Mouse (Mus musculus) A20 (cell line): ENCODE measurements at regions not wholly inside any gene's neighbourhood (a gene's known extent, or its start where the extent isn't known, plus 50 kb on each side); places are given as distances from the start of the nearest gene placed in this dataset.

Experiments
- DNase-seq: peaks from one replicate; pipeline ENCODE4 v3.0.0-alpha.2; 2011; ENCODE audit warnings: low read depth, low spot score

DNA sequence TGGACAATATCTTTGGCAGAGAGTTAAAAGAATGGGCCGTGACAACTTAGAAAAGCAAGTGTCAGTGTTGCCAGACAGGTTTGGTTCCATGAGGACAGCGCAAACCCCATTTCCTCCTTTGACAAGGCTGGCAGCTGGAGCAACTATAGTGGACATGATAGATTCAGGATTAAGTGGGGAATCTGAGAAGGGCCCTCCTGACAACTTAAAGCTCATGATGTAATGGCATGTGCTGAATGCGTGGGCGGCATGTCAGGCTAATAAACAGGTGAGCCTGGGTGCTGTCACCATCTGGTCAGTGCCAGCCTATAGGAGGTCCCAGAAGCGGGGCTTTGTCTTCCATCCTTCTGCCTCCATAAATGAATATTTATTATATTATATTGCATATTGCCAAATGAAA is 326.3 kb downstream of the Gm11361 start:
- DNase-seq: no peak

DNA sequence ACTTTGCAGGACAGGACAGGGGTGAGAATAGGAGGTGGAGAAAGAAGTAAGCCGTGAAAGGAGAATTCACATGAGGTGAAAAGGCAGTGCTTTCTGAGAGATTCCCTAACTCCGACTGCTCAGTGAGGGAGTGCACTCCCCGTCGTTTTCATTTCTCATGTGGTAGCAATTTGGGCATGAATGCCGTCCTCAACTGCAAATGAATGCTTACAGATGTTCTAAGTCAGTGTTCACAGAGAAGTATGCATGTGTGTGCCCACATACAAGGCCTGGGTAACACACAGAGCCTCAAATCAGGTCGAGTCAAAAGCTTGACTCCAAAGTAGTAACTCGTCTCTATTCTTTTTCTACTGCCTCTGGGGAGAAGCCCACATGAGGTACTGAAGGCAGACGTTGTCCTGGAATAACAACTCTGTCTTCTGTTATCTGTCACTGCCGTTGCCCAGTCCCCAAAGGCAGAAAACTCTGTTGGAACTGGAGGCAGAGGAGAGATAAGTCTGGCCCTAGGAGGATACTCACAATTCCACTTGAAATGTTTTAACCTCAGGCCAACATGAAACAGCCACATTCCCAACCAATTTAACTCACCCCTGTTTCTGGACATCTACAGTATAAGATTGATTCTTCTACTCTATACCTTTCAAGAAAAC is 318.0 kb downstream of the Gm11361 start:
- DNase-seq: no peak

DNA sequence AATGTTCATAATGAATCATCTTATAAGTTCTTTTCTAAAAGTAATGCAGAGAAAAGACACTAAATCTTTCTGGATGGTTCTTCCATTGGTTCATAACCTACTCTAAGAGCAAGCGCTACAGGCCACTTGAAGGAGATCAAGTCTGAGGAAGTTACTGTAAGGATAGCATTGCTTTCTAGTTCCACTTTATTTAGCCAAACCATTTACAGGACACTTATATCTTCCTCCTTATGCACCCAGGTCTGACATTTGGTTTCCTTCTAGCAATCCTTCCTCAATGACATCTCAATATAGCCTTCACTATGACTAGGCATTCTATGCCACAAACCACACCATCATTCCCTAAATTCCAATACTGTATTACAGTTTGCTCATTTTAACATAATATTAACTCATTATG is 316.0 kb downstream of the Gm11361 start:
- no peak for DNase-seq

DNA sequence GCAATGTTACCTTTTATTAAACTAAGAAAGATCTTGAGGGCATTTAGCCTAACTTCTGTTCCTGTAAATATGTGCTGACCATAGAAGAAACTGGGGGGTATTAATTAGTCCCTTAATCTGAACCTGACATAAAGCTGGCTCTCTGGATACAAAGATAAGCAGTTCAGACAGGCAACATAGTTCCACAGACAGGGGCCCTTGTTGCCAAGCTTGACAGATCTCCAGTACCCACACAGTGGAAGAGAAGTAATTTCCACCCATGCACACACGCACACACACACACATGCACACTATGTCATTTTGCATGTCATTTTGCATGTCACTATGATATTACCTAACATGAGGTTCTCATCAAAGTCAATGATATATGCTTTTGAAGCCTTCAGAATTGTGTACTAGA is 315.1 kb downstream of the Gm11361 start:
- no peak for DNase-seq

GRCm38 (mm10) chr13:28571716-28572115 is 314.4 kb downstream of the Gm11361 start:
- no peak for DNase-seq

- DNase-seq: no peak
Observed at GRCm38 (mm10) chr13:28563585-28563984, 306.3 kb downstream of the Gm11361 start.

- no peak for DNase-seq
Observed at GRCm38 (mm10) chr13:28560081-28560480, 302.8 kb downstream of the Gm11361 start.

DNA sequence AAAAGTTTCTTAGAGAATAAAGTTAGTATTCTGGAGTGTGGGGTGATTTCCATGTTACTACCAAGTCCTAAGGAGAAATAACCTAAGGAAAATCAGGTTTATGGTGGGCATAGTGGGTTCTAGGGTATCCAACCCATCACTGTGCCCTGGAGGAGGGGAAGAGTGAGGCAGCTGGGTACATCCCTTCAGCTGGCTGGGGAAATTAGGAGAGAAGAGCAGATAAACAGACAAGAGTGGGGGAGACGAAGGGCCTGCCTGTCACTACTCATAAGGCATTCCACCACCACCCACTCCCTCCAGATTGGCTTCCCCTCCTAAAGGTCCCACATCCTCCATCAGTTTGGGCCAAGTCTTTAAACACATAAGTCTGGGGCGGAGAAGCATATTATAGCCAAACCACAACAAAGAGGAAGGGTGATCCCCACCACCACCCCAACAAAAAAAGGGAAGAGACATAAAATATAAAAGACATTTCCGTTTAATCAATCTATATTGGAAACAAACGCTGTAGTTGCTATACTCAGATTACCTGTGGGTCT is 299.8 kb downstream of the Gm11361 start:
- no peak for DNase-seq

GRCm38 (mm10) chr13:28556385-28556938 is 299.1 kb downstream of the Gm11361 start:
- DNase-seq: no peak

- no peak for DNase-seq
Observed at GRCm38 (mm10) chr13:28554143-28554830, 297.0 kb downstream of the Gm11361 start.

DNA sequence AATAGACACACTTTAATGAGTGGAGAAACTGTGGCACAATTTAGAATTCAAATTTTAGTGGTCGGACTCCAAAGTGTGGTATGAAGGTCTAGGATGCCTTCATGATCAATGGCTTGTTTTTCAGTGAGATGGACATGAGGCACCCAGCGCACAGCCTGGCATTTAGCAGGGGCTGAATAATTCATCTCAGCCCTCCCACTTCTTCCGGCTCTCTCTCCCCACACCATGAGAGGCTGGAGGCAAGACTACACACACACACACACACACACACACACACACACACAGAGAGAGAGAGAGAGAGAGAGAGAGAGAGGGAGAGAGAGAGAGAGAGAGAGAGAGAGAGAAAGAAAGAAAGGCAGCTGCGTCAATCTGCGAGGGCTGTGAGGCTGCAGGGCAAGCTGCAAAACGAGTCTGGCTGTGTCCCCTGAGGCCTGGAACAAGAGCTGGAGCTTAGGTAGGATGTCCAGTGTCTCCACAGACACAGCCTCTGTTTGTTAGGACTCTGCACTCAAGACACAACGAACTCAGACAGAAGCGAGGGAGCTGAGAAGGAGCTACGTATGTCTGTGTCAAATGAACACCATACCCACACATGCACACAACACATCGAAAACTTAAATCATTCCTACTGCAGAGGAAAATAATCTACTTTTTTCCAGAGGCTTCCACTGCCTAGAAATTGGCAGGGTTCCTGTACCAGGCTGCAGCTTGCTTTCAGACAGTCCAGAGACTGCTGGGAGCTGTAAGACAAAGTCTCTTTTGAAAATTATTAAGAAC is 295.8 kb downstream of the Gm11361 start:
- DNase-seq: no peak

GRCm38 (mm10) chr13:28551555-28551954 is 294.2 kb downstream of the Gm11361 start:
- DNase-seq: no peak

GRCm38 (mm10) chr13:28545797-28546196 is 288.5 kb downstream of the Gm11361 start:
- no peak for DNase-seq

GRCm38 (mm10) chr13:28545337-28545736 is 288.0 kb downstream of the Gm11361 start:
- DNase-seq: no peak

DNA sequence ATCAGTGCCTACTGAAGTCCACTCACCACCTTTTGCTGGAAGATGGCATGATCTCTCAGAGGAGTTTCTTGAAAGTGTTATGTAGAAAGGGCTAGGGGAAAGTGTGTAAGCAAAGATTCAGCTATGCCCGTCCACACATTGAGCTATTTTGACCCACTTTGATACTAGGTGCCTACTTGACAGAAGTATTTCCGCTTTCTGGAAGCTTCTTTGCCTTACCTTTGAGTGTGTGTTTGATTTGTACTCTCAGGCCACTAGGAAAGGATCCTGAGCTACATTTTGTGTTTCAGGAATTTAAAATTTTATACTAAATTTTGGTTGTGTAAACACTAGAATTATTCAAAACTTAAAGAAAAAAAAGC is 287.5 kb downstream of the Gm11361 start:
- DNase-seq: no peak

GRCm38 (mm10) chr13:28544003-28544818 is 286.9 kb downstream of the Gm11361 start:
- DNase-seq: no peak

- DNase-seq: no peak
Observed at GRCm38 (mm10) chr13:28541607-28542006, 284.3 kb downstream of the Gm11361 start.

DNA sequence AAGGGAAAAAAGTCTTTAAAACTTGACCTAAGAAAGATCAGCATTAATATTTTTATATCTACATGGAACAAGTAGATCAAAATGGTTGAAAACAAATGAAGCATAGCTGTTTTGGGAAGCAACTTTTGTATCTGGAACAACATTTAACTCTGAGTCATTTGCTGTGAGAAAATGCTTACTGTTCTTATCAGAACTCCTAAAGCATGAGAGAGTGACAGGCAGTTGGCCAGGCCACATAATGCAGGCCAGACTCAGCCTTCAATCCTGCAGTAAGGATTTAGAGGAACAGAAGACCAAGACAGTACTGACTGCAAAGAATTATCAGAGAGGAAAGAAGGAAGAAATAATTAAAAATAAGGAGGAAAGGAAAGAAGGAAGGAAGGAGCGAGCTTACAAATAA is 275.8 kb downstream of the Gm11361 start:
- DNase-seq: no peak

- DNase-seq: no peak
Observed at GRCm38 (mm10) chr13:28532278-28532677, 274.9 kb downstream of the Gm11361 start.

GRCm38 (mm10) chr13:28531534-28531999 is 274.2 kb downstream of the Gm11361 start:
- DNase-seq: no peak

DNA sequence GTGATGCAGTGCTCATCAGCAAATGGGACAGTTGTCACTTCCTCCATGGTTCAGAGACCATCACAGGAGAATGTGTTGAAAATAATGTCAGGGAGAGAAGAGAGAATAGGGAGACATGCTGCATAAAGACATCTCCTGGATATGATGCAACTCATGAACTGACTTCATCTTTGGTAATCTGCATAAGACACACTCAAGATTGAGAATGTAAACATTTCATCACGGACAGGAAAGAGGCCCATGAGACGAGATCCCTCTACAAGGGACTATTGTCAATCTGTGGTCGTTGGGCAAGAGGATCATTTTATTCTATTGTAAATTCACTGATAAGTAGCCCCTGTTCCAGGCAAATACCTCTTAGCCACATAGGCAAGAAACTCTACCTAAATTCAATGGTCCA is 273.6 kb downstream of the Gm11361 start:
- no peak for DNase-seq
